Mouse (Mus musculus): ENCODE results near the gene Ctbp1. TPM values are rescaled to one million over a fixed set of nuclear protein-coding genes. Genes with fewer than 3 reads are reported as not detected.

Ctbp1 gene
- total and polyA plus RNA-seq, 2 experiments from 2014 or later, result 364 to 415 TPM

GRCm38 (mm10) chr5:33219831-33220230, 55.0 kb downstream of the Ctbp1 start:
- ATAC-seq (ENCODE audit: low FRiP score) (no peak), DNase-seq (ENCODE audit: low spot score) (no peak)
- no peaks in the 10 kb centered on the region for H3K27me3 ChIP-seq (ENCODE audit: insufficient read depth, low read length)
- no peaks in the 10 kb centered on the region for H3K36me3 ChIP-seq (ENCODE audit: insufficient read depth, low read length)
- H3K9ac ChIP-seq (replicated peaks; ENCODE audit: low read length, poor library complexity, severe bottlenecking), result no peak overlapping the region
- 90% methylated on average over 4 of the region's 4 CpGs for WGBS
- H3K4me3 ChIP-seq (ENCODE audit: low read depth, low read length), result no peak overlapping the region
- TF ChIP-seq CTCF (IDR thresholded peaks at IDR 0.05), result no peak
- no peak overlapping the region for H3K4me2 ChIP-seq (ENCODE audit: low read depth, low read length, poor library complexity, severe bottlenecking)
- no peaks in the 10 kb centered on the region for H3K4me1 ChIP-seq (ENCODE audit: insufficient read depth, low read length)
- no peak overlapping the region for H3K27ac ChIP-seq (ENCODE audit: low read depth, low read length)
- H3K9me3 ChIP-seq (ENCODE audit: low read length), result no peaks in the 10 kb centered on the region

- TF ChIP-seq CTCF (IDR thresholded peaks at IDR 0.05), result no peak
- Histone ChIP-seq H3K4me3 (ENCODE audit: low read depth, low read length) (no peak overlapping the region), H3K4me2 (ENCODE audit: low read depth, low read length, poor library complexity, severe bottlenecking) (no peak overlapping the region), H3K27me3 (ENCODE audit: insufficient read depth, low read length) (no peaks in the 10 kb centered on the region), H3K9me3 (ENCODE audit: low read length) (no peaks in the 10 kb centered on the region), H3K4me1 (ENCODE audit: insufficient read depth, low read length) (no peaks in the 10 kb centered on the region), H3K9ac (replicated peaks; ENCODE audit: low read length, poor library complexity, severe bottlenecking) (no peak overlapping the region), H3K27ac (ENCODE audit: low read depth, low read length) (no peak overlapping the region), H3K36me3 (ENCODE audit: insufficient read depth, low read length) (no peaks in the 10 kb centered on the region)
- no peak for ATAC-seq (ENCODE audit: low FRiP score)
- DNase-seq (ENCODE audit: low spot score), result no peak
- WGBS, result 71% methylated on average over 20 of the region's 20 CpGs
Measured at GRCm38 (mm10) chr5:33218746-33219449, 55.9 kb downstream of the Ctbp1 start.

GRCm38 (mm10) chr5:33218081-33218480, 56.7 kb downstream of the Ctbp1 start, which contains the start of gene Spon2:
Gene Spon2, minus strand, starts transcription at chr5:33218455.
- WGBS, result 22% methylated on average over 5 of the region's 5 CpGs
- DNase-seq (ENCODE audit: low spot score) (no peak), ATAC-seq (ENCODE audit: low FRiP score) (no peak)
- no peak for TF ChIP-seq CTCF (IDR thresholded peaks at IDR 0.05)
- no peak within 1 kb of the TSS for H3K27ac ChIP-seq (ENCODE audit: low read depth, low read length)
- no peak within 1 kb of the TSS for H3K4me2 ChIP-seq (ENCODE audit: low read depth, low read length, poor library complexity, severe bottlenecking)
- no peaks in the 10 kb centered on the region for H3K9me3 ChIP-seq (ENCODE audit: low read length)
- no peaks in the 10 kb centered on the region for H3K4me1 ChIP-seq (ENCODE audit: insufficient read depth, low read length)
- no peak within 1 kb of the TSS for H3K4me3 ChIP-seq (ENCODE audit: low read depth, low read length)
- no peaks in the 10 kb centered on the region for H3K27me3 ChIP-seq (ENCODE audit: insufficient read depth, low read length)
- H3K9ac ChIP-seq (replicated peaks; ENCODE audit: low read length, poor library complexity, severe bottlenecking), result no peak within 1 kb of the TSS
- no peaks in the 10 kb centered on the region for H3K36me3 ChIP-seq (ENCODE audit: insufficient read depth, low read length)

- H3K4me1 ChIP-seq (ENCODE audit: insufficient read depth, low read length), result no peaks in the 10 kb centered on the region
- H3K4me3 ChIP-seq (ENCODE audit: low read depth, low read length), result no peak overlapping the region
- no peak overlapping the region for H3K27ac ChIP-seq (ENCODE audit: low read depth, low read length)
- no peak for ATAC-seq (ENCODE audit: low FRiP score)
- no peak overlapping the region for H3K9ac ChIP-seq (replicated peaks; ENCODE audit: low read length, poor library complexity, severe bottlenecking)
- H3K9me3 ChIP-seq (ENCODE audit: low read length), result no peaks in the 10 kb centered on the region
- TF ChIP-seq CTCF (IDR thresholded peaks at IDR 0.05), result no peak
- H3K4me2 ChIP-seq (ENCODE audit: low read depth, low read length, poor library complexity, severe bottlenecking), result no peak overlapping the region
- 66% methylated on average over 3 of the region's 3 CpGs for WGBS
- no peaks in the 10 kb centered on the region for H3K36me3 ChIP-seq (ENCODE audit: insufficient read depth, low read length)
- H3K27me3 ChIP-seq (ENCODE audit: insufficient read depth, low read length), result no peaks in the 10 kb centered on the region
- DNase-seq (ENCODE audit: low spot score), result no peak
Measured at GRCm38 (mm10) chr5:33217663-33218062, 57.1 kb downstream of the Ctbp1 start.

GRCm38 (mm10) chr5:33214723-33215122, 60.1 kb downstream of the Ctbp1 start:
- Histone ChIP-seq H3K4me3 (ENCODE audit: low read depth, low read length) (no peak overlapping the region), H3K9ac (replicated peaks; ENCODE audit: low read length, poor library complexity, severe bottlenecking) (no peak overlapping the region), H3K4me2 (ENCODE audit: low read depth, low read length, poor library complexity, severe bottlenecking) (no peak overlapping the region), H3K27ac (ENCODE audit: low read depth, low read length) (no peak overlapping the region), H3K4me1 (ENCODE audit: insufficient read depth, low read length) (no peaks in the 10 kb centered on the region), H3K27me3 (ENCODE audit: insufficient read depth, low read length) (no peaks in the 10 kb centered on the region), H3K36me3 (ENCODE audit: insufficient read depth, low read length) (no peaks in the 10 kb centered on the region), H3K9me3 (ENCODE audit: low read length) (no peaks in the 10 kb centered on the region)
- 70% methylated on average over 4 of the region's 4 CpGs for WGBS
- no peak for DNase-seq (ENCODE audit: low spot score)
- no peak for ATAC-seq (ENCODE audit: low FRiP score)
- TF ChIP-seq CTCF (IDR thresholded peaks at IDR 0.05), result no peak

GRCm38 (mm10) chr5:33211254-33211653, 63.5 kb downstream of the Ctbp1 start:
- no peak for DNase-seq (ENCODE audit: low spot score)
- H3K4me1 ChIP-seq (ENCODE audit: insufficient read depth, low read length), result no peaks in the 10 kb centered on the region
- H3K27me3 ChIP-seq (ENCODE audit: insufficient read depth, low read length), result no peaks in the 10 kb centered on the region
- no peaks in the 10 kb centered on the region for H3K36me3 ChIP-seq (ENCODE audit: insufficient read depth, low read length)
- H3K9ac ChIP-seq (replicated peaks; ENCODE audit: low read length, poor library complexity, severe bottlenecking), result no peak overlapping the region
- H3K4me2 ChIP-seq (ENCODE audit: low read depth, low read length, poor library complexity, severe bottlenecking), result no peak overlapping the region
- ATAC-seq (ENCODE audit: low FRiP score), result no peak
- no peak overlapping the region for H3K27ac ChIP-seq (ENCODE audit: low read depth, low read length)
- 75% methylated on average over 5 of the region's 5 CpGs for WGBS
- H3K4me3 ChIP-seq (ENCODE audit: low read depth, low read length), result no peak overlapping the region
- no peak for TF ChIP-seq CTCF (IDR thresholded peaks at IDR 0.05)
- no peaks in the 10 kb centered on the region for H3K9me3 ChIP-seq (ENCODE audit: low read length)

Data from midbrain, postnatal 0 days (tissue).